Mouse (Mus musculus): ENCODE measurements around the gene Agtrap. TPM values are rescaled to one million over a fixed set of nuclear protein-coding genes. Genes with fewer than 3 reads are reported as not detected.

Agtrap gene
- polyA plus RNA-seq, 1 experiment: 45.2 TPM

DNA sequence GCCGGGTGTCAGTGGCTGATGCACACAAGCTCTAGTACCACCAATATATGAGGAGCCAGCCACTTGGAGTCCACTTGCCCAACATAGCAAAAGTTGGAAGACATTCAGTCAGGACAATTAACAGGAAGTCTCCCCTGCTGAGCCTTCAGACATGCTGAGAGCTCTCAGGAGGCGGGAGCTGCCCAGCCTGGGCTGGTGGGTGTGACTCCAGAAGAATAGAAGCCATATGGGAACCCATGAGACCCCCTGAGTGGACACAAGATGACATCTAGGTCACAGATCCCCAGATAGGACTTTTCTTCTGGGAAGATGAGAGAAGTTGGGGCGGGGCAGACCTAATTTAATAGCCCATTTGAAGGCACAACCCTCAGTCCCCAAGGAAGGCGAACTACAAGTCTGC is 1.3 kb upstream of the Agtrap start:
- H3K36me3 ChIP-seq (ENCODE audit: control insufficient read depth, insufficient read depth, low read length): no peaks in the 10 kb centered on the region
- no peaks in the 10 kb centered on the region for H3K27me3 ChIP-seq (ENCODE audit: control insufficient read depth, insufficient read depth, low read length)
- no peak overlapping the region for H3K27ac ChIP-seq (ENCODE audit: control insufficient read depth, insufficient read depth, low read depth, low read length)
- TF ChIP-seq POLR2A (IDR thresholded peaks at IDR 0.05; ENCODE audit: control insufficient read depth, low read depth, low read length) (no peak), CTCF (IDR thresholded peaks at IDR 0.05; ENCODE audit: control insufficient read depth, insufficient read depth, insufficient replicate concordance, low read depth, low read length) (no peak)
- peaks cover 13% of the 10 kb centered on the region for H3K4me1 ChIP-seq (ENCODE audit: control insufficient read depth, insufficient read depth, low read length)
- peak overlapping the region; percentile 67 for H3K4me3 ChIP-seq (ENCODE audit: control insufficient read depth, low read depth, low read length)

- Histone ChIP-seq H3K27me3 (ENCODE audit: control insufficient read depth, insufficient read depth, low read length) (no peaks in the 10 kb centered on the region), H3K4me3 (ENCODE audit: control insufficient read depth, low read depth, low read length) (peak overlapping the region; percentile 94), H3K36me3 (ENCODE audit: control insufficient read depth, insufficient read depth, low read length) (no peaks in the 10 kb centered on the region), H3K4me1 (ENCODE audit: control insufficient read depth, insufficient read depth, low read length) (peaks cover 18% of the 10 kb centered on the region), H3K27ac (ENCODE audit: control insufficient read depth, insufficient read depth, low read depth, low read length) (peak overlapping the region; percentile 83)
- TF ChIP-seq CTCF (IDR thresholded peaks at IDR 0.05; ENCODE audit: control insufficient read depth, insufficient read depth, insufficient replicate concordance, low read depth, low read length) (no peak), POLR2A (IDR thresholded peaks at IDR 0.05; ENCODE audit: control insufficient read depth, low read depth, low read length) (no peak)
These were observed 532 bp downstream of the Agtrap start for GRCm38 (mm10) chr4:148087091-148087906.

DNA sequence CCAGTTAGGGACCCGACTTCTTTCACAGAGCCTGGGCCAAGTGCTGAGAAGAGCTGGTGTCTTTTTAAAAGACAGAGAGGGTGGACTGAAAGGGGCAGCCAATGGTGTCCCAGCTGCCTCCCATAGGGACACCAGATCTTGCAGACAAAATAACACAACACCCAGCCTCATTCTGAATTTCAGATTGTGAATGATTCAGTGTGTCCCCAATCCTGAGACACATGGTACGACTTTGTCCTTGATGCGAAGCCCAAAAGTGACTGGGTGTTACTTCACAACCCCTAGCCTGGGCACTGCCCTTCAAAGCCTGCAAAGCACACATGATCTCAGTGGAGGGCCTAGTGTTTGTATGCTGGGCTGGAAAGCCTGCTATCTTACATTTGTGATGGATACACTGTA is 1.9 kb downstream of the Agtrap start:
- Histone ChIP-seq H3K27me3 (ENCODE audit: control insufficient read depth, insufficient read depth, low read length) (no peaks in the 10 kb centered on the region), H3K4me3 (ENCODE audit: control insufficient read depth, low read depth, low read length) (no peak overlapping the region), H3K4me1 (ENCODE audit: control insufficient read depth, insufficient read depth, low read length) (peaks cover 18% of the 10 kb centered on the region), H3K27ac (ENCODE audit: control insufficient read depth, insufficient read depth, low read depth, low read length) (peak overlapping the region; percentile 2), H3K36me3 (ENCODE audit: control insufficient read depth, insufficient read depth, low read length) (peaks cover 3% of the 10 kb centered on the region; the same call in 1 of the 2 replicates)
- TF ChIP-seq POLR2A (IDR thresholded peaks at IDR 0.05; ENCODE audit: control insufficient read depth, low read depth, low read length) (no peak), CTCF (IDR thresholded peaks at IDR 0.05; ENCODE audit: control insufficient read depth, insufficient read depth, insufficient replicate concordance, low read depth, low read length) (no peak)

GRCm38 (mm10) chr4:148085131-148085906 is 2.5 kb downstream of the Agtrap start:
- TF ChIP-seq CTCF (IDR thresholded peaks at IDR 0.05; ENCODE audit: control insufficient read depth, insufficient read depth, insufficient replicate concordance, low read depth, low read length): no peak
- TF ChIP-seq POLR2A (IDR thresholded peaks at IDR 0.05; ENCODE audit: control insufficient read depth, low read depth, low read length): no peak
- Histone ChIP-seq H3K27ac (ENCODE audit: control insufficient read depth, insufficient read depth, low read depth, low read length) (peak overlapping the region; percentile 27), H3K4me3 (ENCODE audit: control insufficient read depth, low read depth, low read length) (no peak overlapping the region), H3K36me3 (ENCODE audit: control insufficient read depth, insufficient read depth, low read length) (peaks cover 3% of the 10 kb centered on the region; the same call in 1 of the 2 replicates), H3K27me3 (ENCODE audit: control insufficient read depth, insufficient read depth, low read length) (no peaks in the 10 kb centered on the region), H3K4me1 (ENCODE audit: control insufficient read depth, insufficient read depth, low read length) (peaks cover 18% of the 10 kb centered on the region)

DNA sequence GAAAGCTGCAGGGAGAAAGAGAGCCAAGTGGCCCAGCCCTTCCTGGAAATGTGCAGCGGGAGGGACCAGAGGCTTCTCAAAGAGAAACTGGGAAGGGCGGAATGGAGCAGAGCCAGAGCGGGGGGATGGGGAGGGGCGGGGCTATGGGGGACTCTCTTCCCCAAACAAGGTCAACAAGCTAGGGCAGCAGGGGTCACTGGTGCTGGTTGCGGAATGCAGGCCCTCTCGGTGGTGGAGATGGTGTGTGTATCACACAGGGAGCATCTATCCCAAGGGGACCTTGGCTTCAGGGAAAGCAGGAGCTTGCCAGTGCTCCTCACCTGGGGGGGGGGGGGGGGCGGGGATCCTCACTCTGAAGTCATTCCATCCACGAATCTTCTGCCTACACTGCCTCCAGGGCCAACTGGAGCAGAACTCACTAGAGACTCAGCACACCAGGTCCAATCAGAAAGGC is 3.5 kb downstream of the Agtrap start:
- Histone ChIP-seq H3K4me3 (ENCODE audit: control insufficient read depth, low read depth, low read length) (no peak overlapping the region), H3K27ac (ENCODE audit: control insufficient read depth, insufficient read depth, low read depth, low read length) (no peak overlapping the region)

DNA sequence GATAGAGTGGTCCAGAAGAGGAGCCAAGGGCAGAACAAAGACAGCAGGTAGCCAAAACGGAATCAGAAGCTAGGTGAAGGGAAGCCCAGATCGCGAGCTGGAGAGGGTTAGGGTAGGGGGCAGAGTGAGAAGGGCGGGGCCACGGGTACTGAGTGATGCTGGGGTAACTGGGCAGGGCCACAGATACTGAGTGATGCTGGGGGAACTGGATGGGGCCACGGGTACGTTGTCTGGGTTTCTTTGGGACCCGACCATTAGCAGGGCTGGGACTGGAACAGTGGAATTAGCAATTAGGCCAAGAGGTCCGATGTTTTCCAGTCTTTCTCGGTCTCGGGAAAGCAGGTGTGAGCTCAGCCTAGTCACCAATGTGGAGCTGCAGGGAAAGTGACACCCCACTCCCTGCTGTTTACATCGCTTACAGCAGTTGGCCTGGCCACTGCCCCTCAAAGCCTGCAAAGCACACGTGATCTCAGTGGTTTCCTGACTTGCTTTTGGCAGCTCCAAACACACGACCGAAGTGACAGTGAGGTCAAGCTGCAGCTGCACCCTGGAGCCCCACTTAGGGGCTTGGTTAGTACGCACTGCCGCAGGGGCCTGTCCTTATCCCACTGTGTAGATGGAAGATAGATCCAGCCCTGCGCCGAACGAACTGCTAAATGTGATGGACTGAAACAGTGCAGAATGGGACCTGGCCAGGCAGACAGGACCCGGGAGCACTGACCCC is 4.5 kb downstream of the Agtrap start:
- no peaks in the 10 kb centered on the region for H3K27me3 ChIP-seq (ENCODE audit: control insufficient read depth, insufficient read depth, low read length)
- H3K4me1 ChIP-seq (ENCODE audit: control insufficient read depth, insufficient read depth, low read length): peaks cover 18% of the 10 kb centered on the region
- H3K27ac ChIP-seq (ENCODE audit: control insufficient read depth, insufficient read depth, low read depth, low read length): no peak overlapping the region
- no peak overlapping the region for H3K4me3 ChIP-seq (ENCODE audit: control insufficient read depth, low read depth, low read length)
- peaks cover 3% of the 10 kb centered on the region for H3K36me3 ChIP-seq (ENCODE audit: control insufficient read depth, insufficient read depth, low read length)
- TF ChIP-seq CTCF (IDR thresholded peaks at IDR 0.05; ENCODE audit: control insufficient read depth, insufficient read depth, insufficient replicate concordance, low read depth, low read length) (no peak), POLR2A (IDR thresholded peaks at IDR 0.05; ENCODE audit: control insufficient read depth, low read depth, low read length) (no peak)

More for the DNA sequence above, 3.5 kb downstream of the Agtrap start:
- Histone ChIP-seq H3K27me3 (ENCODE audit: control insufficient read depth, insufficient read depth, low read length) (no peaks in the 10 kb centered on the region), H3K36me3 (ENCODE audit: control insufficient read depth, insufficient read depth, low read length) (peaks cover 3% of the 10 kb centered on the region; the same call in 1 of the 2 replicates), H3K4me1 (ENCODE audit: control insufficient read depth, insufficient read depth, low read length) (peaks cover 18% of the 10 kb centered on the region)
- TF ChIP-seq CTCF (IDR thresholded peaks at IDR 0.05; ENCODE audit: control insufficient read depth, insufficient read depth, insufficient replicate concordance, low read depth, low read length) (no peak), POLR2A (IDR thresholded peaks at IDR 0.05; ENCODE audit: control insufficient read depth, low read depth, low read length) (no peak)

All from testis, adult 2 months (tissue).